24 mouse cellular contexts compared by ENCODE assay signal in the genomic region with DNA sequence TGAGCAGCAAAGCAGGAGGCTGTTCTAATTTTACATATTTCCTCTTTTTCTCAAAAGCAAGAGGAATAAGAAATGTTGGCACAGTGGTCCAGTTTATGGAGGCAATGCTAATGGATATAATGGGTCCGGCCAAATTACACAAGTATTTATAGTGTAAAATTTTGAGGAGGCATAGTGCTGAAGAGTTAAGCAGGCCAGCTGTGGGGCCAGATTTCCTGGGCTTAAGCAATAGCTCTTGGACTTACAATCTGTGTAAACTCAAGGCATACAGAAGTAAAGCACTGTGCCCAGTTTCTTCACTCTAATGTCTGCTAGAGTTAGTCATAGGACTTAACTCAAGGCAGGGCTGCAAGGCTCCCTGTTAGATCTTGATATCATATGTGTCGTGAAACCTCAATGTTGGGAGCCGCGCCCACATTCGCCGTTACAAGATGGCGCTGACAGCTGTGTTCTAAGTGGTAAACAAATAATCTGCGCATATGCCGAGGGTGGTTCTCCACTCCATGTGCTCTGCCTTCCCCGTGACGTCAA.
"Had no signal": no experiment of that assay in that cellular context is flagged by ENCODE, and none has a peak within 500 bp of the region (broad histone marks: within the 10 kb centered on the region; RNA-seq: fewer than 3 reads in every experiment).

No protein-coding gene starts in this region.

- H3K4me2 ChIP-seq: limb, embryonic 12.5 days; liver, embryonic 12.5 days; liver, embryonic 15.5 days; lung, embryonic 14.5 days; midbrain, embryonic 12.5 days; midbrain, embryonic 15.5 days; neural tube, embryonic 12.5 days; neural tube, embryonic 15.5 days; stomach, embryonic 15.5 days had no signal

- H3K9me3 ChIP-seq: limb, embryonic 12.5 days; liver, embryonic 12.5 days; liver, embryonic 15.5 days; midbrain, embryonic 12.5 days; midbrain, embryonic 15.5 days; neural tube, embryonic 12.5 days; neural tube, embryonic 15.5 days; stomach, embryonic 15.5 days had no signal

- ATAC-seq: intestine, postnatal 0 days; liver, embryonic 12.5 days; midbrain, embryonic 15.5 days had no signal

- H3K36me3 ChIP-seq: limb, embryonic 12.5 days; liver, embryonic 12.5 days; liver, embryonic 15.5 days; midbrain, embryonic 12.5 days; midbrain, embryonic 15.5 days; neural tube, embryonic 12.5 days; neural tube, embryonic 15.5 days; stomach, embryonic 15.5 days had no signal

- DNase-seq: kidney, adult 2 months; kidney, postnatal 25 days; layer of hippocampus, adult 9-11 months; layer of hippocampus, postnatal 36 days; liver; lung, embryonic 14.5 days; right cerebral cortex, adult 18-20 months; right cerebral cortex, postnatal 14 days; right cerebral cortex, postnatal 4 days; spleen, adult 18-20 months; thymus, postnatal 25 days had no signal

- H3K9ac ChIP-seq: limb, embryonic 12.5 days; liver, embryonic 12.5 days; liver, embryonic 15.5 days; lung, embryonic 14.5 days; midbrain, embryonic 12.5 days; midbrain, embryonic 15.5 days; neural tube, embryonic 12.5 days; neural tube, embryonic 15.5 days; stomach, embryonic 15.5 days had no signal

- H3K27ac ChIP-seq: kidney, postnatal 0 days; layer of hippocampus, adult 2 months; left cerebral cortex, adult 2 months; limb, embryonic 12.5 days; liver, embryonic 12.5 days; liver, embryonic 15.5 days; macrophage; midbrain, embryonic 12.5 days; midbrain, embryonic 15.5 days; neural tube, embryonic 12.5 days; neural tube, embryonic 15.5 days; stomach, embryonic 15.5 days had no signal

- H3K27me3 ChIP-seq: limb, embryonic 12.5 days; liver, embryonic 12.5 days; liver, embryonic 15.5 days; midbrain, embryonic 12.5 days; midbrain, embryonic 15.5 days; neural tube, embryonic 12.5 days; neural tube, embryonic 15.5 days; stomach, embryonic 15.5 days had no signal

- H3K4me3 ChIP-seq: layer of hippocampus, adult 2 months; left cerebral cortex, adult 2 months; limb, embryonic 12.5 days; liver, embryonic 12.5 days; liver, embryonic 15.5 days; midbrain, embryonic 12.5 days; midbrain, embryonic 15.5 days; neural tube, embryonic 12.5 days; neural tube, embryonic 15.5 days; stomach, embryonic 15.5 days had no signal

- H3K4me1 ChIP-seq: limb, embryonic 12.5 days; liver, embryonic 12.5 days; liver, embryonic 15.5 days; midbrain, embryonic 12.5 days; midbrain, embryonic 15.5 days; neural tube, embryonic 12.5 days; stomach, embryonic 15.5 days had no signal
